Mouse (Mus musculus) heart, adult 11 months (tissue): ENCODE measurements around the gene Cebpa.

Source experiments
- DNase-seq: peaks from one replicate; pipeline ENCODE4 v3.0.0; 2022

The Cebpa gene

DNA sequence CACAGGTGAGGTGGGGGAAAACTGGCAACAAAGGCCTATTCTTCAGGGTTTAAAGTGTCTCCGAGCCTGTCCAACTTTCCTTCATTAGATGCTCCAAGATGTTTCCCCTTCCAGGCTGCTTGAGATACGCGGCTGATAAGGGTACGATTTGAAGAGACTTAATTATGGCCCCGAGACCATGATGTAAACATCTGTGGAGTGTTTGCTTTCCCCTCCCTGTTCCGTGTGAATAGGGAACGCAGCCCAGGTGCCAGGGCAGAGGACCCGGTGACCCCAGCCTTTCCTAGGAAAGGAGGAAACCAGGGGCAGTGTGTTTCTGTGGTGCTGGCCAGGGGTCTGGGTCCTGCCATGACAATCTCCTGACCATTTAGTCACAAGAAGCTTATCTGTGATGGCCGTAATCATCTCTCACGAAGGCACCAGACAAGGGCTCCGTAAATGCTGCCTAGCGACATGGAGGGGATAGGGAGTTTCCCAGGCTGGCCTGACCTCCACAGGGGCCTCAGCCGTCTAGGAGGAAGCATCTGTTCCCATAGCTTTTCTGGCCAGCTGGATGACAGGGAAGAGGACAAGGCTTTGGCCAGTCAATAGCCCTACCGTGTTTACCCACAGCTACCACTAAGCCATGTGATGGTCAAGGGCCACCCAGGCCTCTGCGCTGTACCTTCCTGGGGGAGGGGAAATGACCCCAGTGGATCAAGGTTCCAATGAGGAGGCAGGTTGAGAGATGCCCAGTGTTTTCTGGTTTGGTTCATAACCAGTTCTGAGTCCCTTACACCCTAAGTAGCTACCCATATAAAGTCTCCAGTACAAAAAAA is 30.7 kb downstream of the Cebpa start:
- DNase-seq: peak; percentile 93

DNA sequence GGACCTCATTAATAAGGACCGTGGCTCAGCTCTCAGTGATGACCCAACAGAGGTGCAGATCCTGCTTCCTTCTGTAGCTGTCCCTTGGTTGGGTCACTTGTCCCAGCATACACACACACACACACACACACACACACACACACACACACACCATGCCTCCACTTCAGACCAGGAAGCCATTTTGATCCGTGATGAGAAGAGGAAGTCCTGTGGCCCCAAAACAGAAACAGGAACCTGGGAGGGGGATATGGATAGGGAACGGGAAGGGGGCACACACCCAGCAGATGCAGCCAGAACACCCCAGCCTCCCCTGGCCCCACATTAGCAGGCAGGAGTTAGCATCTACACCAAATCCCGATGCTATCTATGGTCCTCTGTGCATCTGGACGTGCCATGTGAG is 31.8 kb downstream of the Cebpa start:
- peak; percentile 97 for DNase-seq

DNA sequence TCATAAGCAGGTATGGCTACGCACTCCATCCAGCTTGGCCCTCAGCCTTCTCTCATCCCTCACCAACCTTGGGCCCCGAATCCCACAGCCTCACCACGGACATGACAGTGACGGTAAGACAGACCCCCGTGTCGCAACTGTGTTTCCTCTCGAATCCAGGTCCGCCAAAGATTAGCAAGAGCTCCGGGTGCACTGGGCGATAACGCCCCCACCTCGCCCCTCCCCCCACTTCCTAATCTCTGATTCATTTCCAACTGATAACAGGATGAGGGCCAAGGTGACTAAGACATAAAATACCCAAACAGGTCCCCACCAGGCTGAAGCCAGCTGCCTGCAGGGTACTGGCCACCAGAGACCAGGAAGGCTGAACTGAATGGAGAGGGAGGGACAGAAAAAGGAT is 35.4 kb downstream of the Cebpa start:
- no peak for DNase-seq

DNA sequence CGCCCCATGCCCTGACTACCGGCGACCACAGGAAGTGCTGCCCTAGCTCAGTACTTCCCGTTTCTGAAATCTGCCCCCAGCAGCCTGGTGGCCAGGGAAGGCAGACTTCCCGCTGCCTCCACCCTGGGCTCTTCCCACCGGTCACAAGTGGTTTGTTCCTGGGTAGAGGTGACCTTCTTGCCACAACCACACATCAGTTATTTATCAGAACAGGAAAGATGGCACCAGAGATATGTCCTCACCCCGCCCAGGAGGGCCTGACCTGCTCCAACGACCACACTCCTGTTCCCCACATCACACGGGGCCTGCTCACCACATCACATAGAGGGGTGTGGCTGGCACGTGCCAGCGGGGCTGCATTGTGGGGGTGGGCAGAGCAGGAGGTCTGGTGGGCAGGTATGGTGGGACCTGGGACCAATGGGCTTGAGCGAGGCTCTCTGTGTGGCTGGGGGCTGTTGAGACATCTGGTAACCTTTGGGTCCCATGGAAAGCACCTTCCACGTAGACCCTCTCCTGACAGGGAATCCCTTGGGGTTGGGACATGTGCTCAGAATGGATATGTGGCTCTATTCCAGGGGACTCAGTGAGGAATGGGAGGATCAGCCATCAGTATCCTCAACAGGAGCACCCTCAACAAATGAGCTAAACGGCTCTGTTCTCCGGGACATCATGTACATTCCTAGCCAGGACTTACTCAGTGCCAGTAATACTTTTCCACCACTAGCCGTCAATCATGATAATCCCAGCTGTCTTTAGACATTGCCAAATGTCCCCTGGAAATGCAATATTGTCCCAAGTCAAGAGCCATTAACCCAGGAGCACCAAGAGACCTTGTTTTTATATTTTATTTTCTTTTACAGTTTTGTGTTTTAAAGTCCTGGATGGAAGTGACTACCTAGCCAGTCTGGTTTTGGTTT is 37.7 kb downstream of the Cebpa start:
- DNase-seq: peak; percentile 97

DNA sequence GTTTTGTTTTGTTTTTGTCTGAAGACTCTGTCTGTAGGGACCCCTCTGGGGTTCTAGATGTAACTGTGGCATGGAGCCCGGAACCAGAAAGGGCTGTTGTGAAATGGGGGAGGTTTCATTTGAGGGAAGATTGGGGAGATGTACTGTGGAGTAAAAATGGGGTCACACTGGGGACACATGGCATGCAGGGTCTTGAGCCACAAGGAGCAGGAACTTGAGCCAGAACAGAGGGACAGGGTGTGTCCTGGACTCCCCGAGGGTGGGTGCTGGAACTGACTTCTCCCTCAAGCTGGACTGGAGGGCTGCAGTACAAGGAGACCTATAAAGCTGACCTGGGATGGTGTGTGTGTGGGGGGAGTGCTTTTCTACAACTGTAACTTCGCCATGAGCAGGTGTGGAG is 38.4 kb downstream of the Cebpa start:
- peak; percentile 95 for DNase-seq

DNA sequence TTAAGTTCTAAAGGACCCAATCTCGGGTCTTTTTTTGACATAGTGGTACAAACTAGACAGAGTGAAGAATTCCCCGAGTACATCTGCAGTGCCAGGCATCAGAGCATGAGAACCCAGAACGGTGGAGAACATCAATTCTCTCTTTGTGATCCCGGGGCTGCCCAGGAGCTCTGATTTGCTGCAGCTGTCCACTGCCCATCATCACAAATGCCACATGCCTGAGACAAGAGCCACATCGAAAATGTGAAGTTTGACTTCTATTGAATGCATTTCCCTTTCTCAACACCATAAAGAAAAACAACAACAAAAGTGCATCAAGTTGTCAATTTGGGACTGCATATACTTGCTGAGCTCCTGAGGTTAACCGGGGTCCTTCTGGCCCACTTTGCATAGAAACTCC is 43.4 kb downstream of the Cebpa start:
- DNase-seq: no peak

DNA sequence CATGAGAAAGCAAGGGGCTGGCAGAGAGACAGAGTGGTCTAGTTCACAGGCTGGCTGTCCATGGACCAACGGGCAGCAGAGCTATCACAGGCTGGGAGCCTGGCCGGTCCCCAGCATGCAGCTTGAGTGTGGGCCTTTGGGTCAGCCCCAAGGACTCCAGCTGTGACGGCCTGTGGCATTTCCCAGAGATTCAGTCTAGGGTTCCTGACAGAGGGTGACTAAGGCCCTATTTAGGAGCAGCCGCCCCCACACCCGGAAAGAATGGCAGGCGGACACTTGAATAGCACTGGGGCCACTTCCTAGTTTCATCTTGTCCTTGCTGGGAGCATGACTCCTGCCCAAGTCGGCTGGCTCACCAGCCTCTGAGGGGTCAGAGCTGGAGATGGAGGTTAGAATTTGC is 44.5 kb downstream of the Cebpa start:
- DNase-seq: peak; percentile 97

DNA sequence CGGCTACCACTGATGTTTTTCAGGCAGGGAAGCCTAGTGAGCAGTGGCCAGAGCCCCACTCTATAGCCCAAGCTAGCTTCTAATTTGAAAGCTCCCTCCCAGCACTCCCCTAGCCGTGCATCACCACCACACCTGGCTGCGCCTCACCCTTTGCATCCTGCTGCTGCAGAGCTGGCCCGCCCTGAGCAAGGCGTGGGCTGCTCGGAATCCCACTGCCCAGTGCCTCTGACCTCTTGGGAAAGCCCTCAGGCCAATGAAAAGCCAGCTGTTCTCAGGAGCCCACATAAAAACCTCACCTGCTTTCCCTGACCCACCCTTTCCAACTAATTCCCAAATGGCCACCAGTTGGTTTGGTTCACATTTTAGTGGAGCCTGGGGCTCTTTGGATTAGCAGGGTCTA is 45.0 kb downstream of the Cebpa start:
- DNase-seq: no peak

DNA sequence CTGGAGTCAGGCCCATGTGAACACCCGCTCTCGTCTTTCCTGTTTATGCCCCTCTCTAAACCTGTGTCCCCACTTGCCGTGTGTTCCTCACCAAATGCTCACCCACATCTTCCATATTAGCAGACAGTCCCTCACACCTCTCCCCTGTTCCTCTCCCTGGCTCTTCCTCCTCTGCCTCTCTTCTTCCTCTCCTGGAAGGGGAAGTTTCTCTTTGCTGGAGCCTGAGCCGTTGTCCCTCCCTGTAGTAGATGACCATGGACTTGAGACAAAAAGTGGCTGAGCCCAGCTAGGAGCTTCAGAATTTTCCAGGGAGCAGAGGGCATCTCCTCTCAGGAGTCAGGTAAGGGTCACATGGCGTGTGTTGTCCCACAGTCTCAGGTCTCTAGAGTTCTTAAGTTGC is 47.9 kb downstream of the Cebpa start:
- DNase-seq: peak; percentile 92

DNA sequence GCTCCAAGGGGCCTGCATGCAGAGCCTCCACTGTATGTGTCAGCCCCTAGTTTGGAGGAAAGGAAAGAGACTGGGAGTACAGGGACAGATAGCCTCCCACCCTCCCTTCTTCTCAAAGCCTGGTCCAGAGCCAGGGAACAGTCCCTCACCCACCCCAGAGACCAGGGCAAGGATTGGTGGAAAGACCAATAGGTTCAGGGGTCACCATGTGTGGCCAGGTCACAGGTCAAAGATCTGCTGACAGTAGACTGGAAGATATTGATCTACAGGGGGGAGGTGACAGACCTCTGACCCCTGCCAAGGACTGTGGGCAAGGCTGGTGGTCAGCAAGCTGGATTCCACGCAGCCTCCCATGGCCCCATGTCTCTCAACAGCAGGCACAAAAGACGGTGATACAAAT is 48.8 kb downstream of the Cebpa start:
- no peak for DNase-seq

DNA sequence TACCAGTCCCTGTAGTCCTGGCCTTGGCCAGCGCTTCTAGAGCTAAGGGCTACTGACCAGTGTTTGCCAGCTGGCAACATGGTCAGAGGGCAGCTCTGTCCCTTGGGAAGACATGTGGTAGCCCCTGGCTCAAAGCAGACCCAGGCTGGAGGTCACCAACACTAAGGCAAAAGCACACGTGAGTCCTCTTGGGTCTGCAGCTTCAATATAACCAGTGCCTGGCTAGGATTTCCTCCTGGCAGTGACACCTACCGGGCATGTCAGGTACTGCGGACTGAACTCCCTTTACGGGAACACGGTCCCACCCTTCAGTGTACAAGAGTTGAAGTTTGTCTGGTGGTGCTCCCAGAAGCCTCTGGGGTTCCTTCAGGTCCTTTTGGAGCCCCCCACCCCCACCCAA is 50.2 kb downstream of the Cebpa start:
- DNase-seq: peak; percentile 98
